In genomic region chr10:12460945-12461344, GRCm38 (mm10) we compare ENCODE assay signal across 15 mouse cellular contexts.
"Had no signal": no experiment of that assay in that cellular context is flagged by ENCODE, and none has a peak within 500 bp of the region (broad histone marks: within the 10 kb centered on the region; RNA-seq: fewer than 3 reads in every experiment).

No protein-coding gene starts in this region.

- H3K9me3 ChIP-seq: neural tube, embryonic 15.5 days; stomach, embryonic 15.5 days had no signal

- H3K4me3 ChIP-seq: neural tube, embryonic 15.5 days; stomach, embryonic 15.5 days had no signal

- H3K4me2 ChIP-seq: neural tube, embryonic 15.5 days; stomach, embryonic 15.5 days had no signal

- H3K9ac ChIP-seq: neural tube, embryonic 15.5 days; stomach, embryonic 15.5 days had no signal

- H3K27ac ChIP-seq: neural tube, embryonic 15.5 days; stomach, embryonic 15.5 days; stomach, postnatal 0 days had no signal

- H3K36me3 ChIP-seq: neural tube, embryonic 15.5 days had no signal

- DNase-seq: retina, postnatal 1 day; right cerebral cortex, adult 18-20 months; right cerebral cortex, postnatal 14 days; right cerebral cortex, postnatal 25 days; right cerebral cortex, postnatal 4 days; spleen, adult 18-20 months; thymus, adult 18-20 months; thymus, adult 2 months; thymus, postnatal 14 days; thymus, postnatal 25 days; thymus, postnatal 36 days; thymus, postnatal 4 days had no signal

- H3K27me3 ChIP-seq: neural tube, embryonic 15.5 days; stomach, embryonic 15.5 days had no signal

- H3K4me1 ChIP-seq: neural tube, embryonic 15.5 days; stomach, embryonic 15.5 days had no signal
